Mouse (Mus musculus): ENCODE data around the gene Tgm3. TPM values are rescaled to one million over a fixed set of nuclear protein-coding genes. Genes with fewer than 3 reads are reported as not detected.
A peak's percentile ranks its signal among the peaks of the same experiment; 100 is the strongest.

Tgm3 gene
- polyA plus RNA-seq, 1 experiment from 2014 or later: 0.06 TPM

DNA sequence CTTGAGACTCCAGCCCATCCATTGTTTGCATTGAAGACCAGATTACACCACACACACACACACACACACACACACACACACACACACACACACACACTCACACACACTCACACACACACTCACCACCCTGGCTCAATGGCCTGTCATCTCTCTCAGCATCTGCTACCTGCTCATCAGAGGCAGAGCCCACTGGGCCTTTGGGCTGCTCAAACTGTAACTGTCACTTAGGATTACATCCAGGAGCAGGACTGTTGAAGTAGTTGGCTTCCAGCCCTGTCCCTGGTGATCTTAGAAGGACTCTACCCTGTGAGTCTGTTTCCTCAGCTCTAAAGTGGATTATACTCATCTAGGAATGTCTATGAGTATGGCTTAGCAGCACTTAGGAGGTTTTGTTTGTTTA is 1.5 kb downstream of the Tgm3 start:
- no peak overlapping the region for H3K4me3 ChIP-seq (replicated peaks; ENCODE audit: low read length)
- no peak overlapping the region for H3K9ac ChIP-seq (replicated peaks; ENCODE audit: low read depth, low read length)
- no peaks in the 10 kb centered on the region for H3K27me3 ChIP-seq (replicated peaks; ENCODE audit: control insufficient read depth, insufficient read depth, low read length)
- H3K4me2 ChIP-seq (ENCODE audit: low read length): no peak overlapping the region
- no peak for ATAC-seq
- no peak overlapping the region for H3K27ac ChIP-seq (ENCODE audit: low read length)
- H3K9me3 ChIP-seq (ENCODE audit: control insufficient read depth, low read length): no peaks in the 10 kb centered on the region
- no peaks in the 10 kb centered on the region for H3K4me1 ChIP-seq (replicated peaks; ENCODE audit: control insufficient read depth, insufficient read depth, low read length)
- H3K36me3 ChIP-seq (ENCODE audit: control insufficient read depth, insufficient read depth): no peaks in the 10 kb centered on the region

DNA sequence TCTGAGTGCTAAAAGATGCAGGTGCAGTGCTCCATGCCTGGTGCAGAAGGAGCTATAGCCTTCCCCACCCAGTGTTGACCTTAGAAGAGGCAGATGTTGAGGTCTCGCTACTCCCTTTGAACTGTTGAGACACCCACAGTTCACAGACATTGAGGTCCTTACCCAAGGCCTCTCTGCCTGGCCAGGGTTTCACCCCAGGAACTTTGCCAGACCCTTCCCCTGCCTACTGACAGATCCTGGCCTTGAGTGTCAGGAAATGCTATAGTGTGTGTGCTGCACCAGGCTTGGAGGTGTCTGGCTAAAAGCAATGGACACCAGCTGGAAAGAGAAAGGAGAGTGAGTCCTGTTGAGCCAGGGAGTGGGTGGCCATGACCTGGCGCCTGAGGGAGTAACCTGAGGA is 3.0 kb downstream of the Tgm3 start:
- H3K27ac ChIP-seq (ENCODE audit: low read length): no peak overlapping the region
- 95% methylated on average over 2 of the region's 2 CpGs for WGBS
- no peak overlapping the region for H3K4me2 ChIP-seq (ENCODE audit: low read length)
- no peaks in the 10 kb centered on the region for H3K4me1 ChIP-seq (replicated peaks; ENCODE audit: control insufficient read depth, insufficient read depth, low read length)
- no peaks in the 10 kb centered on the region for H3K36me3 ChIP-seq (ENCODE audit: control insufficient read depth, insufficient read depth)
- ATAC-seq: no peak
- H3K9ac ChIP-seq (replicated peaks; ENCODE audit: low read depth, low read length): no peak overlapping the region
- H3K4me3 ChIP-seq (replicated peaks; ENCODE audit: low read length): no peak overlapping the region
- H3K27me3 ChIP-seq (replicated peaks; ENCODE audit: control insufficient read depth, insufficient read depth, low read length): no peaks in the 10 kb centered on the region
- H3K9me3 ChIP-seq (ENCODE audit: control insufficient read depth, low read length): no peaks in the 10 kb centered on the region

DNA sequence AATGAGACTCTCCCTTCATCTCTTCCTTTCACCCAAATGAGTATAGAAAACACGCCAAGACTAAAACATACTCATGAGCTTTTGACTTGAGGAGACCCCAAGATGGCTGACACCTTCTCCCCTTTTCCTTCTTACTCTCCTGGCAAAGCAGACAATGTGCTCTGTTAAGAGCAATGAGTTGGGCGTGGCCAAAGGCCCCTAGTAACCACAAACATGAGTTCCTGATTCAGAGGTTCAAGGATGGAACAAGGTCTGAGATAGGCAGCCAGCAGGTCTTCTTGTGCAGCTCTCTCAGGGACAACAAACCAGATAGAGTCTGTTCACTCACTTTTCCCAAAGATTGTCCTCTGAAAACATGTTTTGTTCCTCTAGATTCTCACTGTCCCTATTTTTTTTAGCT is 5.9 kb downstream of the Tgm3 start:
- no peak for ATAC-seq
- H3K4me1 ChIP-seq (replicated peaks; ENCODE audit: control insufficient read depth, insufficient read depth, low read length): no peaks in the 10 kb centered on the region
- no peaks in the 10 kb centered on the region for H3K27me3 ChIP-seq (replicated peaks; ENCODE audit: control insufficient read depth, insufficient read depth, low read length)
- no peak overlapping the region for H3K4me2 ChIP-seq (ENCODE audit: low read length)
- no peak overlapping the region for H3K4me3 ChIP-seq (replicated peaks; ENCODE audit: low read length)
- H3K9me3 ChIP-seq (ENCODE audit: control insufficient read depth, low read length): no peaks in the 10 kb centered on the region
- no peaks in the 10 kb centered on the region for H3K36me3 ChIP-seq (ENCODE audit: control insufficient read depth, insufficient read depth)
- 83% methylated on average over 2 of the region's 2 CpGs for whole genome bisulfite sequencing
- H3K27ac ChIP-seq (ENCODE audit: low read length): no peak overlapping the region
- H3K9ac ChIP-seq (replicated peaks; ENCODE audit: low read depth, low read length): no peak overlapping the region

GRCm38 (mm10) chr2:130027890-130028289 is 15.7 kb downstream of the Tgm3 start:
- peaks cover 16% of the 10 kb centered on the region for H3K4me1 ChIP-seq (replicated peaks; ENCODE audit: control insufficient read depth, insufficient read depth, low read length)
- 78% methylated on average over 4 of the region's 4 CpGs for WGBS
- H3K9ac ChIP-seq (replicated peaks; ENCODE audit: low read depth, low read length): no peak overlapping the region
- no peaks in the 10 kb centered on the region for H3K9me3 ChIP-seq (ENCODE audit: control insufficient read depth, low read length)
- H3K36me3 ChIP-seq (ENCODE audit: control insufficient read depth, insufficient read depth): no peaks in the 10 kb centered on the region
- no peak for ATAC-seq
- H3K27ac ChIP-seq (ENCODE audit: low read length): no peak overlapping the region
- H3K27me3 ChIP-seq (replicated peaks; ENCODE audit: control insufficient read depth, insufficient read depth, low read length): no peaks in the 10 kb centered on the region
- no peak overlapping the region for H3K4me3 ChIP-seq (replicated peaks; ENCODE audit: low read length)
- H3K4me2 ChIP-seq (ENCODE audit: low read length): no peak overlapping the region

- H3K4me1 ChIP-seq (replicated peaks; ENCODE audit: control insufficient read depth, insufficient read depth, low read length): peaks cover 17% of the 10 kb centered on the region
- no peaks in the 10 kb centered on the region for H3K36me3 ChIP-seq (ENCODE audit: control insufficient read depth, insufficient read depth)
- no peak overlapping the region for H3K4me2 ChIP-seq (ENCODE audit: low read length)
- H3K9me3 ChIP-seq (ENCODE audit: control insufficient read depth, low read length): no peaks in the 10 kb centered on the region
- no peak overlapping the region for H3K4me3 ChIP-seq (replicated peaks; ENCODE audit: low read length)
- H3K9ac ChIP-seq (replicated peaks; ENCODE audit: low read depth, low read length): no peak overlapping the region
- ATAC-seq: no peak
- WGBS: 93% methylated on average over 11 of the region's 11 CpGs
- no peaks in the 10 kb centered on the region for H3K27me3 ChIP-seq (replicated peaks; ENCODE audit: control insufficient read depth, insufficient read depth, low read length)
- no peak overlapping the region for H3K27ac ChIP-seq (ENCODE audit: low read length)
These were observed 17.7 kb downstream of the Tgm3 start for GRCm38 (mm10) chr2:130029826-130030225.

- peak; percentile 73 for ATAC-seq
- peaks cover 25% of the 10 kb centered on the region for H3K4me1 ChIP-seq (replicated peaks; ENCODE audit: control insufficient read depth, insufficient read depth, low read length)
- H3K9ac ChIP-seq (replicated peaks; ENCODE audit: low read depth, low read length): no peak overlapping the region
- H3K4me2 ChIP-seq (ENCODE audit: low read length): no peak overlapping the region
- H3K9me3 ChIP-seq (ENCODE audit: control insufficient read depth, low read length): no peaks in the 10 kb centered on the region
- H3K4me3 ChIP-seq (replicated peaks; ENCODE audit: low read length): no peak overlapping the region
- H3K27me3 ChIP-seq (replicated peaks; ENCODE audit: control insufficient read depth, insufficient read depth, low read length): no peaks in the 10 kb centered on the region
- 20% methylated on average over 3 of the region's 3 CpGs for WGBS
- H3K27ac ChIP-seq (ENCODE audit: low read length): peak overlapping the region; percentile 42
- no peaks in the 10 kb centered on the region for H3K36me3 ChIP-seq (ENCODE audit: control insufficient read depth, insufficient read depth)
These were observed 20.5 kb downstream of the Tgm3 start for GRCm38 (mm10) chr2:130032661-130033060.

GRCm38 (mm10) chr2:130036846-130037245 is 24.7 kb downstream of the Tgm3 start:
- 54% methylated on average over 8 of the region's 8 CpGs for WGBS

DNA sequence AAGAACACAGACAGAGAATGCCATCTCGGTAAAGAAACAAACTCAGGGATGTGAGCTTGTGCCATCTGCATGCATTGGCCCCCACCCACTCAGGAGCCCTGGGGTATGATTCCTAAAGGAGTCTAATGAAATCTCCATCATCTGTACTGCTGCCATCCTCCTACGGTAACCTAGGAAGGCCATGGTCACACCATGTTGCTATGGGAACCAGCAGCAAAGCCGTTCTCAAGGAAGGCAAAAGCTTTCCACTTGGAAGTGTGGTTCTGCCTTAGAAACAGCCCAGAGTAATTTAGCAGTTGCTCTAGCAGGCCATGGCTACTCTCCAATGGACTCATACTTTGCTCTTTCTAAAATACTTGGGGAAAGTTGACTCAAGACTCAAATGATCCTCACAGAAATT is 26.8 kb downstream of the Tgm3 start:
- no peaks in the 10 kb centered on the region for H3K9me3 ChIP-seq (ENCODE audit: control insufficient read depth, low read length)
- 48% methylated on average over 3 of the region's 3 CpGs for WGBS
- no peak overlapping the region for H3K4me2 ChIP-seq (ENCODE audit: low read length)
- no peaks in the 10 kb centered on the region for H3K27me3 ChIP-seq (replicated peaks; ENCODE audit: control insufficient read depth, insufficient read depth, low read length)
- H3K4me1 ChIP-seq (replicated peaks; ENCODE audit: control insufficient read depth, insufficient read depth, low read length): peaks cover 9% of the 10 kb centered on the region
- no peak overlapping the region for H3K4me3 ChIP-seq (replicated peaks; ENCODE audit: low read length)
- H3K27ac ChIP-seq (ENCODE audit: low read length): no peak overlapping the region
- no peak overlapping the region for H3K9ac ChIP-seq (replicated peaks; ENCODE audit: low read depth, low read length)
- ATAC-seq: no peak
- no peaks in the 10 kb centered on the region for H3K36me3 ChIP-seq (ENCODE audit: control insufficient read depth, insufficient read depth)

More at GRCm38 (mm10) chr2:130036846-130037245, 24.7 kb downstream of the Tgm3 start:
- Histone ChIP-seq H3K9ac (replicated peaks; ENCODE audit: low read depth, low read length) (no peak overlapping the region), H3K36me3 (ENCODE audit: control insufficient read depth, insufficient read depth) (no peaks in the 10 kb centered on the region), H3K9me3 (ENCODE audit: control insufficient read depth, low read length) (no peaks in the 10 kb centered on the region), H3K27ac (ENCODE audit: low read length) (no peak overlapping the region; the same call in 1 of the 2 replicates), H3K4me3 (replicated peaks; ENCODE audit: low read length) (no peak overlapping the region), H3K27me3 (replicated peaks; ENCODE audit: control insufficient read depth, insufficient read depth, low read length) (no peaks in the 10 kb centered on the region), H3K4me2 (ENCODE audit: low read length) (no peak overlapping the region), H3K4me1 (replicated peaks; ENCODE audit: control insufficient read depth, insufficient read depth, low read length) (peaks cover 20% of the 10 kb centered on the region)
- no peak for ATAC-seq

- Histone ChIP-seq H3K4me3 (replicated peaks; ENCODE audit: low read length) (no peak overlapping the region), H3K4me2 (ENCODE audit: low read length) (no peak overlapping the region), H3K9ac (replicated peaks; ENCODE audit: low read depth, low read length) (no peak overlapping the region), H3K27me3 (replicated peaks; ENCODE audit: control insufficient read depth, insufficient read depth, low read length) (no peaks in the 10 kb centered on the region), H3K4me1 (replicated peaks; ENCODE audit: control insufficient read depth, insufficient read depth, low read length) (peaks cover 9% of the 10 kb centered on the region), H3K9me3 (ENCODE audit: control insufficient read depth, low read length) (no peaks in the 10 kb centered on the region), H3K27ac (ENCODE audit: low read length) (no peak overlapping the region), H3K36me3 (ENCODE audit: control insufficient read depth, insufficient read depth) (no peaks in the 10 kb centered on the region)
- 75% methylated on average over 6 of the region's 6 CpGs for WGBS
- no peak for ATAC-seq
These were observed 28.2 kb downstream of the Tgm3 start for GRCm38 (mm10) chr2:130040190-130040886.

DNA sequence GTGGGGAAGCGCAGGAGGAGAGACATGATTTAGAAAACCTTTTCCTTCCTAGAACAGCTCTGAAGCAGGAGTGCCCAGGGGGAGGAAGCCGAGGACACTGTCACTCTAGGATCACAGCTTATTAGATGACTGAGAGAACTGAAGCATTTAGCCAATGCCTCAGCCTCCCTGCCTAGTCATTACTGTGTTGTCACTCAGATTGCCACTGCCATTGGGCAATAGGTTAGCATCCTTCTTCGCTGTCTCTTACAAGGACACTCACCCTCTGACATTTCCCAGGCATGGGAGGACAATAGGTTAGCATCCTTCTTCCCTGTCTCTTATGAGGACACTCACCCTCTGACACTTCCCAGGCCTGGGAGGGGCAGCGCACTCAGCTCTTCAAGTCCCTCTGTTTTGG is 31.7 kb downstream of the Tgm3 start:
- H3K9ac ChIP-seq (replicated peaks; ENCODE audit: low read depth, low read length): no peak overlapping the region
- ATAC-seq: no peak

More for the DNA sequence above, 31.7 kb downstream of the Tgm3 start:
- no peak overlapping the region for H3K4me3 ChIP-seq (replicated peaks; ENCODE audit: low read length)
- H3K36me3 ChIP-seq (ENCODE audit: control insufficient read depth, insufficient read depth): no peaks in the 10 kb centered on the region
- 86% methylated on average over 4 of the region's 4 CpGs for whole genome bisulfite sequencing
- no peaks in the 10 kb centered on the region for H3K4me1 ChIP-seq (replicated peaks; ENCODE audit: control insufficient read depth, insufficient read depth, low read length)
- H3K27ac ChIP-seq (ENCODE audit: low read length): no peak overlapping the region
- H3K27me3 ChIP-seq (replicated peaks; ENCODE audit: control insufficient read depth, insufficient read depth, low read length): no peaks in the 10 kb centered on the region
- H3K9me3 ChIP-seq (ENCODE audit: control insufficient read depth, low read length): no peaks in the 10 kb centered on the region
- H3K4me2 ChIP-seq (ENCODE audit: low read length): no peak overlapping the region

Data from forebrain, embryonic 16.5 days (tissue).